Mouse (Mus musculus): Measurements from ENCODE around the gene Traf3.

DNA sequence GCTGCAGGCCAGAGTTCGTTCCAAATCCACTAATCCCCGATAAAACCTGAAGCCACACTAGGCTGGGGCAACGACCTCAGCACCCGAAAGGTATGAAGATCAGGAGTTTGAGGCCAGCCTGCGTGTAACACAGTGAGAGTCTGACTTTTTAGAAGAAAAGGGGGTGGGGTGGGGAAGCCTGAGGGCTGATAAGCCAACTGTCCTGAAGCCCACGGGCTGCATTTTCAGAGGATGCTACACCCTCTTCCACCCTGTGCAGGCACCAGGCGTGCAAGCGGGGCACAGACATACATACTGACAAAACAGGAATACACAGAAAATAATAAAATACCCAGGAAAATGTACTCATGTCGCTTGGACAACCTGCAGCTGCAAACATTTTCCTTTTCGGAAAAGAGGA is 145.6 kb downstream of the Traf3 start:
- TF ChIP-seq MAX (IDR thresholded peaks at IDR 0.05) = no peak
- TF ChIP-seq CTCF (IDR thresholded peaks at IDR 0.05; ENCODE audit: control insufficient read depth, insufficient read depth, insufficient read length) = no peak
- TF ChIP-seq USF1 (IDR thresholded peaks at IDR 0.05; ENCODE audit: low read depth) = no peak
- no peak for TF ChIP-seq MYOG (IDR thresholded peaks at IDR 0.05; ENCODE audit: control insufficient read depth, extremely low read depth, insufficient read length)
- TF ChIP-seq FOSL1 (IDR thresholded peaks at IDR 0.05; ENCODE audit: insufficient read depth, low read length, poor library complexity, severe bottlenecking) = no peak
- no peak for TF ChIP-seq MYOD1 (IDR thresholded peaks at IDR 0.05; ENCODE audit: control insufficient read depth, insufficient read length, low read depth)
